Mouse (Mus musculus): ENCODE measurements around the gene Sh3rf1. TPM values are rescaled to one million over a fixed set of nuclear protein-coding genes. Genes with fewer than 3 reads are reported as not detected.

Gene Sh3rf1
- polyA plus RNA-seq, 1 experiment from 2014 or later, result 18.1 TPM

- Histone ChIP-seq H3K27me3 (ENCODE audit: insufficient read depth, low read length) (no peaks in the 10 kb centered on the region), H3K4me3 (replicated peaks; ENCODE audit: low read depth, low read length) (no peak overlapping the region), H3K4me2 (ENCODE audit: low read length) (0 out of 2 replicates have a peak overlapping the region, but pooled peaks have one; percentile 13), H3K36me3 (ENCODE audit: insufficient read depth, low read length) (no peaks in the 10 kb centered on the region), H3K27ac (peak overlapping the region; percentile 82), H3K9ac (ENCODE audit: low read depth, low read length) (no peak overlapping the region), H3K4me1 (replicated peaks; ENCODE audit: insufficient read depth, low read length) (peaks cover 49% of the 10 kb centered on the region), H3K9me3 (replicated peaks; ENCODE audit: low read length) (no peaks in the 10 kb centered on the region)
- WGBS, result 42% methylated on average over 17 of the region's 17 CpGs
- DNase-seq (ENCODE audit: low spot score), result peak; percentile 39
- ATAC-seq (replicated peaks; ENCODE audit: low FRiP score, low read depth), result peak; percentile 68
- TF ChIP-seq CTCF (IDR thresholded peaks at IDR 0.05; ENCODE audit: low read depth), result no peak
Observed at GRCm38 (mm10) chr8:61273307-61274221, 49.9 kb downstream of the Sh3rf1 start.

- 22% methylated on average over 10 of the region's 10 CpGs for WGBS
- H3K27ac ChIP-seq, result peak overlapping the region; percentile 81
- peaks cover 49% of the 10 kb centered on the region for H3K4me1 ChIP-seq (replicated peaks; ENCODE audit: insufficient read depth, low read length)
Observed at GRCm38 (mm10) chr8:61274602-61275462, 51.2 kb downstream of the Sh3rf1 start.

GRCm38 (mm10) chr8:61275463-61276356 lies 52.0 kb downstream of the Sh3rf1 start:
- H3K27ac ChIP-seq, result peak overlapping the region; percentile 81
- ATAC-seq (replicated peaks; ENCODE audit: low FRiP score, low read depth), result no peak
- H3K4me2 ChIP-seq (ENCODE audit: low read length), result no peak overlapping the region
- 45% methylated on average over 11 of the region's 11 CpGs for WGBS
- no peaks in the 10 kb centered on the region for H3K9me3 ChIP-seq (replicated peaks; ENCODE audit: low read length)
- peaks cover 41% of the 10 kb centered on the region for H3K4me1 ChIP-seq (replicated peaks; ENCODE audit: insufficient read depth, low read length)
- H3K4me3 ChIP-seq (replicated peaks; ENCODE audit: low read depth, low read length), result no peak overlapping the region
- no peaks in the 10 kb centered on the region for H3K27me3 ChIP-seq (ENCODE audit: insufficient read depth, low read length)
- DNase-seq (ENCODE audit: low spot score), result no peak
- no peak overlapping the region for H3K9ac ChIP-seq (ENCODE audit: low read depth, low read length)
- H3K36me3 ChIP-seq (ENCODE audit: insufficient read depth, low read length), result no peaks in the 10 kb centered on the region
- no peak for TF ChIP-seq CTCF (IDR thresholded peaks at IDR 0.05; ENCODE audit: low read depth)

More at GRCm38 (mm10) chr8:61274602-61275462, 51.2 kb downstream of the Sh3rf1 start:
- H3K4me3 ChIP-seq (replicated peaks; ENCODE audit: low read depth, low read length), result no peak overlapping the region
- H3K9ac ChIP-seq (ENCODE audit: low read depth, low read length), result no peak overlapping the region
- peak; percentile 83 for ATAC-seq (replicated peaks; ENCODE audit: low FRiP score, low read depth)
- H3K36me3 ChIP-seq (ENCODE audit: insufficient read depth, low read length), result no peaks in the 10 kb centered on the region
- DNase-seq (ENCODE audit: low spot score), result peak; percentile 81
- H3K9me3 ChIP-seq (replicated peaks; ENCODE audit: low read length), result no peaks in the 10 kb centered on the region
- H3K27me3 ChIP-seq (ENCODE audit: insufficient read depth, low read length), result no peaks in the 10 kb centered on the region
- no peak overlapping the region for H3K4me2 ChIP-seq (ENCODE audit: low read length)
- no peak for TF ChIP-seq CTCF (IDR thresholded peaks at IDR 0.05; ENCODE audit: low read depth)

GRCm38 (mm10) chr8:61276397-61276796 lies 52.7 kb downstream of the Sh3rf1 start:
- no peak for TF ChIP-seq CTCF (IDR thresholded peaks at IDR 0.05; ENCODE audit: low read depth)
- no peak for DNase-seq (ENCODE audit: low spot score)
- no peak overlapping the region for H3K4me3 ChIP-seq (replicated peaks; ENCODE audit: low read depth, low read length)
- no peak overlapping the region for H3K4me2 ChIP-seq (ENCODE audit: low read length)
- ATAC-seq (replicated peaks; ENCODE audit: low FRiP score, low read depth), result no peak
- 0 out of 2 replicates have a peak overlapping the region, but pooled peaks have one; percentile 81 for H3K27ac ChIP-seq
- no peak overlapping the region for H3K9ac ChIP-seq (ENCODE audit: low read depth, low read length)
- peaks cover 41% of the 10 kb centered on the region for H3K4me1 ChIP-seq (replicated peaks; ENCODE audit: insufficient read depth, low read length)
- WGBS, result 74% methylated on average over 5 of the region's 5 CpGs
- H3K27me3 ChIP-seq (ENCODE audit: insufficient read depth, low read length), result no peaks in the 10 kb centered on the region
- no peaks in the 10 kb centered on the region for H3K36me3 ChIP-seq (ENCODE audit: insufficient read depth, low read length)
- H3K9me3 ChIP-seq (replicated peaks; ENCODE audit: low read length), result no peaks in the 10 kb centered on the region

GRCm38 (mm10) chr8:61279030-61279429 lies 55.4 kb downstream of the Sh3rf1 start:
- Histone ChIP-seq H3K4me1 (replicated peaks; ENCODE audit: insufficient read depth, low read length) (peaks cover 49% of the 10 kb centered on the region), H3K4me2 (ENCODE audit: low read length) (no peak overlapping the region), H3K9ac (ENCODE audit: low read depth, low read length) (no peak overlapping the region), H3K27me3 (ENCODE audit: insufficient read depth, low read length) (no peaks in the 10 kb centered on the region), H3K9me3 (replicated peaks; ENCODE audit: low read length) (no peaks in the 10 kb centered on the region), H3K36me3 (ENCODE audit: insufficient read depth, low read length) (no peaks in the 10 kb centered on the region), H3K27ac (no peak overlapping the region), H3K4me3 (replicated peaks; ENCODE audit: low read depth, low read length) (no peak overlapping the region)
- ATAC-seq (replicated peaks; ENCODE audit: low FRiP score, low read depth) (no peak), DNase-seq (ENCODE audit: low spot score) (no peak)
- no peak for TF ChIP-seq CTCF (IDR thresholded peaks at IDR 0.05; ENCODE audit: low read depth)
- 74% methylated on average over 10 of the region's 10 CpGs for WGBS
